Mouse (Mus musculus): ENCODE measurements around the gene Heatr5b.
A peak's percentile ranks its signal among the peaks of the same experiment; 100 is the strongest.

Heatr5b gene

DNA sequence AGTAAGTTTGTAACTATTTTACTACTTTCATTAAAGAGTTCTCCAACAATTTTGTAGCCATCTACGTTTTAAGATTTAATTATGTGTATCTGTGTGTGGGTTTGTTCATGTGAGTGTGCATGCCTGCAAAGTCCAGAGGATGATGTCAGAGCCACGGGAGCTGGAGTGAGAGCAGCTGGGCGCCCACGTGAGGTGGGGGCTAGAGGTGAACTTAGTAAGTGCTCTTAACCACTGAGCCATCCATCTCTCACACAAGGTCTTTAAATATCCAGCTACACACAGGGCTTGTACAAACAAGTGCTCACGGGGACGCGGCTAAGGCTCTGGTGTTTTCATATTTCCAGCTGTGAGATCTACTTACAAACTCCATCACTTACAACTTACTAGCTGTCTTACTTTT is 69.1 kb downstream of the Heatr5b start:
- DNase-seq: no peak

DNA sequence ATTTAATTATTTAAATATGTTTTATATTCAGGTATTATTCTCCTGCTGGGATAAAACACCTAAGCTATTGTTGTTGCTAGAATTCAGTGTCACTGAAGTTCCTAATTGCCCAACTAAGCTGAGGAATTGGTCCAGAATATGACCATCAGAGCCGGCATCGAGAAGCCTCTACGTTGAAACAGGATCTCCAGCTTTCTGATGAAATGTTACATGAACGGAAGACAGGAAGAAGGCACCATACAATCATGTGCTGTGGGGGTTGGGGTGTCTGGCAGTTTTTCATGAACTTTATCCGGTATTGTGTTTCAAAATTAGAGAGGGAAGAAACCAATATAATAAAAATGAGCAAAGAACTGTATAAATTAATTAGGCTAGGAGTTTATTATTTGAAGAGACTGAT is 71.9 kb downstream of the Heatr5b start:
- DNase-seq: no peak

DNA sequence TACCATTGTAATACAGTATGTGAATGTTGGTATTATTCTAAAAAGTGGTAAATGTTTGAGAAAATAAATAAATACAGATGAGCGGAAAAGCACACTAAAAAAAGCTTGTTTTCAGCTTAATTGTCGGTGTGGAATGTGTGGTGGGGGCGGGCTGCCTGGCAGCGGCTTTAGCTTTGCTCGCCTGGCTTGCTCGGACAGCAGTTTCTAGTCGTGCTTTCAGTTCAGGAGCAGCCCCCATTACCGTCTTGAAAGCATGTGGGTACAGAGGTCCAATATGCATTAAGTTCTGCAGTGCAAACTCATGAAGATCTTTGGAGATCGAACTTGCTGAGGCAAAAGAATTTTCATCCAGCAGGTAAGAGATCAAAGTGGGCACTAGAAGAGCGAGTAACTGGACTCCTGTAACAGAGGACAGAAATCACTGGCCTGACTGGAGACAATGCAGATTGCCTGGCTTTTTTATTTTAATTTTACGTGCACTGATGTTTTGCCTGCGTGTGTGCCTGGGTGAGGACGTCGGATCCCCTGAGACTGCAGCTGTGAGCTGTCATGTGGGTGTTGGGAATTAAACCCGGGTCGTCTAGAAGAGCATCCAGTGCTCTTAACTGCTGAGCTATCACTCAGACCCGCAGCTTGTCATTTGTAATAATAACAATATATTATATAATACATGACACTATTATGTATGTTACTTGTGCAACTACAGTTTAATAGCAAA is 82.1 kb downstream of the Heatr5b start:
- DNase-seq: no peak

DNA sequence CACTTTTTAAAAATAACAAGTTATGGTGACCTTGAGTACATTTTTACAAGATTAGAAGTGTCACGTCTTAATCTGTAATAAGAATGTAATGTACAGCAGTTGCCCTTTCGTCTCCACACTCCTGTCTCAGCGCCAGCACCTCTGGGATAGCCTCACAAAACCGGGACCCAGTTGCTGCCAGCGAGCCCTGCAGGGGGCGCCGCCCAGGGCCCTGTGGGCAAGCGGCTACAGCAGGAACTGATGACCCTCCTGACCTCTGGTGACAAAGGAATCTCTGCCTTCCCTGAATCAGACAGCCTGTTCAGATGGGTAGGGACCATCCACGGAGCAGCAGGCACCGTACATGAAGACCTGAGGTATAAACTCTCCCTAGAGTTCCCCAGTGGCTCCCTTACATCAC is 83.1 kb downstream of the Heatr5b start:
- no peak for DNase-seq

DNA sequence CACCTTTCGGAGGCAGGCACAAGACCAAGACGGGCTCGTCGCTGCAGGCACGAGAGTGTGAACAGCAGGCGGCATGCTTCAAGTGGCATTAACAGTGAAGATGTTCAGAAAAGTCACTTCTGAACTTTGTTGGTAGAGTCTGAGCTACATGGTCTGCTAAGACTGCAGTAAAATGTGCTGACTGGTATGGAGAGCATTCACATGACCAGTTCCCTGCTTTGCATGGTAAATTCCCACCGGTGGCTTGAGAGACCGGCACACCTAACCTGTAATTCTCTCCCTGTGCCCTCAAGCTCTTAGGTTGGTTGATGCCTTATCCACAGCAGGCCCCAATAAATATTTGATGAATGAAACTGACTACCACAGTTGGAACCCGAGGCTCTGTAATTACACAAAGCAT is 86.7 kb downstream of the Heatr5b start:
- DNase-seq: no peak

DNA sequence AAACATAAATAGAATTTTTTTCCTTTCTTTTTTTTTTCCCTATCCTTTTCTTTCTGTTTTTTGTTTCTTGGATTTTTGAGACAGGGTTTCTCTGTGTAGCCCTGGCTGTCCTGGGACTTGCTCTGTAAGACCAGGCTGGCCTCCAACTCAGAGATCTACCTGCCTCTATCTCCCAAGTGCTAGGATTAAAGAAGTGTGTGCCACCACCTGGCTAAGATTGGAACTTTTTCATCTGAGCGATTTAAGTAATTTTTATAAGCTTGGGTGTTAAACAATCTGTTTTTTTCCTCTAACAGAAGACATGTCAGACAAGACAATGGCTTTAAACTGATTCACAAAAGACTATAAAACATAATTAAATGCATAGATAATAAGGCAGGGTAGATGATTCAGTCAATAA is 96.7 kb downstream of the Heatr5b start:
- DNase-seq: no peak

DNA sequence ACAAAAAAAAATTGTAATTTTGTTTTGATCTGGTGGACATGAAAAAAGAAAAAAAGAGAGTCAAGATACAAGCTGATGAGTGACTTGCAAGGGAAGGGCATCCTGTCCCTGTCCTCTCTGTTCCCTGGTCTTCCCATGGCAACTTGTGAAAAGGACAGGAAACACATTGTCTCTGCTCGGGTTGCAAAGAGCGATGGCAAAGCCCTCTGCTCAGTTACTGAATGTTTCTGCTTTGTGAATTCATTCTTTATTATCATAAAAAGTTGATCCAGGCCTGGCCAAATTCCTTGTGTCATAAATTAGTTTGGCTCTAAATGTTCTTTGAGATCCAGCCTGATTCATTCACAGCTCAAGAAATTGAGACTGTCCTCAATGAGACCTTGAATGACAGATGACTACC is 97.4 kb downstream of the Heatr5b start:
- DNase-seq: no peak

DNA sequence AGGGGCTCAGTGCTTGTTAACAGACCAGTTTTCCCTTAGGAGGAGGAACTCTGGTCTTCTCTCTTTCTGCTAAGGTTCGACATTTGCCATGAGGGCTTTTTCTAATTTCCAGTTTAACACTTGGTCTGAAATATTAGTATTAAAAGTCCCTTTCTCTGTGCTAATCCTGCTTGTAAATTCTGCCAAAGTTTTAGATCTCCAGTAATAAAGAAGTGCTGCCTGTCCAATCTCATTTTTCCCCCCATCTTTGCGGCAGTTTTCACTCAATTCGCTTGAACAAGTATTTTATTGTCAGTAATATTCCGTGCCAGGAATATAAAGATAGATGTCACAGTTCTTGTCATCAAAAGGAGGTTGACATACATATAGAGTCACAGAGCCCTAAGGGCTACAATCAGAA is 98.1 kb downstream of the Heatr5b start, which contains the start of gene Strn:
TSS of gene Strn (minus strand) at position 101 of the 400 bp plus-strand sequence.
- DNase-seq: no peak

DNA sequence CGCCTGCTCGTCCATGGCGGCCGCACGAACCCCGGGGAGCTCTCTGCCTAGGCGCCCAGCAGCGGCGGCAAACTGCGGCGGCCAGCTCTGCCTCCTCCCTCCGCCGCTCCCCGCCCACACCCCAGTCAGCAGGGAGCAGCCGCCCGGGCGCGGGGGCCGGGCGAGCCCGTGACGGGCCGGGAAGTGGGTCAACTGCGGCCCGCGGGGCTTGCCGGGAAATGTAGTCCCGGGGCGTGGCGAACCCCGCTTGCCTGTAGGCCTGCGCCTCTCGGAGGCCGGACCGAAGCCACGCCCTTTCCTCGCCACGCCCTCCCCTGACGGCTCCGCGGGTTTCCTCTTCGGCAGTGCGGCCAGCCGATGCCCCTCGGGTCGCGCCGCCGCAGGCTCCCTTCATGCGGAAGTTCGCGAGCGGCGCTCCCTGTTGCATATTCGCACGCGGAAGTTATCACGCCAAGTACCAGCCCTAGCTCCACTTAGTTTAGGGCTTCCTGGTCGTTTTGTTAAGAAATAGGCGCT is 98.6 kb downstream of the Heatr5b start:
- DNase-seq: peak; percentile 100

DNA sequence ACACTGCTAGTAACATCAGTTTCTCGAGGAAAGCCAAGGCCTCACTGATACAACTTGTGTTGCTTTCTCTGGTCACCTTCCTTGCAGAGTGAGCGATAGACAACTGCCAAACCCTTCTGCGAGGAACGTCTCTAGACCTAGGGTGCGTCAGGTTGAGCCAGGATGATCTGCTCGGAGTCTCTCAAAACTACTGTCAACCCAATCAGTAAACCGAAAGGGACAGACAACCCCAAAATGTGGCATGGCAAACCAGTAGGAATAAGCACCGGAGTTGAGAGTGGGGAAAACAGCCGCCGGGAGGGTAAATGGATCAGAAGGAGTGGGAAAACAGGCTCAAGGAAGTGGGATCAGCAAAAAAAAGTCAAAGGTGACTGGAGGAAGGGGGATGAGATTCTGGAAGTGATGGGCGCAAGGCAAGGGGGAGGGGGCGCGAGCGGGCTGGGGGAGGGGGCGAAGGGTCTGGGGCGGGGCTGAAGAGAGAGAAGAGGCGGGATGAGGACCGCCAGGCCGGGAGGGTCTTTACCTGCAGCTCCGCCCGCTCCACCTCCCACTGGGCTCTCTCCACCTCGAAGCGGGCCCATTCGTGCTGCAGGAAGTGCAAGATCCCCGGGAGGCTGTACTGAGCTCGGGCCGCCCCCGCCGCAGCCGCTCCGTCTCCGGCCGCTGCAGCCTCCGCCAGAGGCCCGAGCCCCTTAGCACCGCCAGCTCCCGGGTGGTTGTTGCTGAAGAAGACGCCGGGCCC is 99.3 kb downstream of the Heatr5b start:
- peak in 1 of 2 experiments; percentile 33 for DNase-seq

DNA sequence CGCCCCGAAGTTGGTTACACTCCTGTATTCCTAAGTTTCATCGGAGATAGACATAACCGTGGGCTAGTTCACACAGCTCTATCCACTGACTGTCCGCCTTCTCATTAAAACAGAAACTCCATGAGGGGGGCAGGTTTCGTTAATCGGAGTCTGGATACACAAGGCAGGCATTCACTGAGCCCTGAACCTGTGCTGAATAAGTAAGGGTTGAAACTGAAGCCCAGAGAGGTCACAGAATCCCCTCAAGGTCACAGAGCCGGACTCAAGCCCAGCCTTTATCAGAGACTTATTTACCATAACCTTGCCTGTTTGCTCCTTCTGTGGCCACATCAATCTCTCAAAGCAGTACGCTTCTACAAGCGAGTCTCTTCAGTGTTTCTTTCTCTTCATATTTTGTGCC is 100.4 kb downstream of the Heatr5b start:
- DNase-seq: no peak

DNA sequence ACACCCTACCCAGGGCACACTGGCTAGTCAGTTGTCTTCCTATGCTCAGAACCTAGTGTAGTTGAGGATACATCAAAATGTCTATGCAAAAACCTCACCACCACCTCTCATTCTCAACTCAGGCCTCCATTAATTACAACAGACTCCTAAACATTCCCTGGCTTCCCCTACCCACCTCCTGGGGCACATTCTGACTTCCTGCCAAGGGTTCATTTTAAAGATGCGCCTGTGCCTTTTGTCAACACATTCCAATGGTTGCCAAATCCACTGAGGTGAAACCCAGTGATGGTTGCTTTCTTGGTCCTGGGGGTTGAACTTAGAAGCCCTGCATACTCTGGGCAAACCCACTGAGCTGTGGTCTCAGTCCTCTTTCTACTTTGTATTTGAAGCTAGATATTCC is 103.1 kb downstream of the Heatr5b start:
- DNase-seq: no peak

DNA sequence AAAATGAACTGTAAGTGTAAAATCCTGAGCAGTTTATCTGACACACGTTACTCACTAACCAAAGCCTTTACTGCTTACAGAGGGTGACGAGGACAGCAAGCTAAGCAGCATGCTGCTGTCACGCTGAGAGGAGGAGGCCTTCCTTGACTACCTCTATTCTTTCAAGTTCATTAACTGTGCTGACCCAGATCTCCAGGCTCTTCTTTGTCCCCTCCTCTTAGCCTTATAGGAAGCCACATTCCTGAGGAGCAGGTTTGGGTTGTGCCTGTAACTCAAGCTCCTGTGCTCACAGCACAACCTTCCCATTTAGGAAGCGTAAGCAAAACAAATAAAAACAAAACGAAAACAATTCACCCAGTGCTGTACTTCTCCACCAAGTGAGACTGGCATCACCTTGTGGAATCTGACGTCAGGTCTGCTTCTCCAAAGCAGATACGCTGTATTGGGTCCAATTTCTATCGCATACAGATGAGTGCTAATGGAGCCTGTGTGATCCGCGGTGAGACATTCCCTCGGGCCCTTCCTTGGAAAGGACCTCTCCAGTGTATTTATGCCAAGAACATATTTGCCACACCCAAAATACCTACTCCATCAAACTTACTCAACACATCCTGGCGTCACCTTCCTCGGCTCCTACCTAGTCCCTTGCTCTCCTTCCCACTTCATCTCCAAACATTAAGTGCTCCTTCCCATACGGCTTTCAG is 108.3 kb downstream of the Heatr5b start:
- DNase-seq: no peak

DNA sequence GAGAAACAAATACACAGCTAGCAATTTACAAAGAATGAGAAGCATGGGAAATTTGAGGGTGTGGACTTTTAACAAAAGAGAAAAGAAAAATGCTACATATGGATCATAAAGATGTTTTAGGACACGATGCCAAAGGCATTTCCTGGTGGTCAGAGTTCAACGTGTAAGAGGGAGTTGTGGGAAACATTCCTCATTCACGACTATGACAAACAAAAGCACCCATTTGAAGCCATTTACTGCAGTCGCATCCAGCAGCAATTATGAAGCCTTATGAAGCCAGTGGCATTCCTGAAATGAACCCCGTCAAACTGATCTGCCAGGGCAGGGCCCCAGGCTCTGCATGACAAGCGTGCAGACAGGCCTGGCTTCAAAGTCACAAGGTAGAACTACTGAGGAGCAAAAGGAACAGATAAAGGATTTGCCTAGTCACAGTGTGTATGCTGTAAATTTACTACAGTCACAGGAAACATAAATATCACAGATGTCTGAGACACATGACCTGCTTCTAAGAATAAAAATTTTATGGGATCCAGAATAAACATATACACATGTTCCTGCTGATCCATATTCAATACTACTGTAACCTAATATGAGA is 110.6 kb downstream of the Heatr5b start:
- DNase-seq: no peak

DNA sequence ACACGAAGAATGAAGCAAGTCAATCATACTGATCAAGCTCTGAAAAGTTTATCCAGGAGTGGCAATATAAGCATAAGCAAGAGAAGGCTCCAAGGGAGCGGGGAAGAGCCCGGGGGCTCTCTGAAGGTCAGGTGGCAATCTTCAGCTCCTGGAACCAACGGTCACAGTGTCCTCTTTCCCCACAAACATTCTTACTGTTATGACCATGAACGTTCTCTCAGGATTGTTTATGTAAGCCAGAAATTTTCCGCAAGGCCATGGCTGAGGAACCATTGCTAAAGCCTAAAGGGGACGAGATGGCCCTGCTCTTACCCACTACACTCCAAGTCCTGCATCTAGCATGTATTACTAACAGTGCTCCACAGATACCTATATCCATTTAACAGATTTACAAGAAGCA is 113.5 kb downstream of the Heatr5b start:
- no peak for DNase-seq

DNA sequence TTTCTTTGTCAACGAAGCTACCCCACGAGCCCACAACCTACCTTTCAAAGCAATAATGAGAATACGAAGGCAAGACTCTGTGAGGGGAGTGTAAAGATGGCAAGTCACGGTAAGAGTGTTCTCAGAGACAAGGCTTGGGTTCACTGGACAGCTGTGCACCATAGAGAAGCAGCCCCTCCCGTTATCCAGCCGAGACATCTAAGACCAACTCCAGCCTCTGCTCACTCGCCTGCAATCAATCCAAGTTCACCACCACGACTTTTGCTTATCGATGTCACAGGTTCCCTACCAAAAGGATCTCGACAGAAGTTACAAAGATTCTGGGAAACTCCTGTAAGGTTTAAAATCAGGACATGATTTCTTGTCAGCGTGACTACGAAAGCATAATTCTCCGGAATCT is 116.1 kb downstream of the Heatr5b start:
- no peak for DNase-seq

DNA sequence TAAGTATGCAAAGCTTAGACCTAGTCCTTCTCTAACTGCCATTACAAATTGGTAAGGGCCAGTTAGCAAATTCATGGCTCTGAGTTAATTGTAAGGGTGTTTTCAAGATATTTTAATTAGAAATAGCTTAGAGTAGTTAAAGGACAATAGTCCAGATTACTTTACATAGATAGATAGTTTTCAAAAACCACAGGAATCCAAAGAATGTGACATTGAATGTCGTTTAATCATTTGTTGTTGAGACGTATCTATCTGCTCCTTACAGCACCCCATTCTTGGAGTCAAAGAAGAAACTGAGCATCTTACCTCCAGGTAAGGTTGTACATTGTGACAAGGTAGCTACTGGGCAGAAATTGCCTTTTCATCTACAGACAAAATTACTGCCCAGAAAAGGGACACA is 124.9 kb downstream of the Heatr5b start:
- DNase-seq: no peak

DNA sequence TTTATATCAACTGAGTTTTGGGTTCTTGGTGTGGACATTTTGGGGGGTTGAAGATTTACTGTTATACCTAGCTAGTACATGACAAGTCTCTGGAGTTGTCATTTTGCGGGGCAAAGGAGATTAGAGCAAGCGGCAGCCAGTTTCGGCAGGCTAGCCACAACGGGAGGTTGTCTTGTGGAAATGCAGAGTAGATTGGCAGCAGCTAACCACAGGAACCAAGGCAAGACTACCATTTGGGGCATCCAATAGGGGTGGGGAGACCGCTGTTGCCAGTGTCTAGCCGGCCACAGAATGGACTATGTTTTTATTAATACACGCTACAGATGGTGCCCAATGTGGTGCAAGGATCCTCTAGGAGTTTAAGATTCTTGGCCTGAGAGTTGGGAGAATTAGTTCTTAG is 126.7 kb downstream of the Heatr5b start:
- no peak for DNase-seq

DNA sequence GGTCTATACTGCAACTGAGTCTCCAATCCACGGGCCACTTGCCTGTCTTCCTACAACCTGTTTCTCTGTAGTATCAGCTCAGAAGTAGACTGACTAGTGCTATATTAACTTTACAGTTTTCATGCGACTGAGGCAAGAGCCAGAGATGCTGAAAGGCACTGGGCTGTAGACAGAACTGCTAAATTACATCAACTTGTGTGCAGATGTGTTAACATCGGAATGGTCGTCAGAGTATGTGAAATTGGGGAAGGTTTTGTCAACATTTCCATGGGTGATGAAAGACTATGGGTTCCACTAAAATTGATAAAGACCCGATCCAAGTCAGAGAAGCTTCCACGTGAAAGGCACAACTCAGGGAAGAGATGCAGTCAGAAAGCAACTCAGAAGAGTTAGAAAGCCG is 132.2 kb downstream of the Heatr5b start:
- DNase-seq: no peak

All from lung, postnatal 4 days (tissue).